Mouse (Mus musculus) embryonic facial prominence, embryonic 14.5 days (tissue): ENCODE data around the gene Gm20388. TPM values are rescaled to one million over a fixed set of nuclear protein-coding genes. Genes with fewer than 3 reads are reported as not detected.
A peak's percentile ranks its signal among the peaks of the same experiment; 100 is the strongest.

Source experiments
- ATAC-seq: fragments of 200-750 bp; cut with Nextera tagmentation; 2 replicates; pipeline ENCODE4 v1.8.0; 2017; ENCODE audit warnings: low read depth, moderate number of reproducible peaks, moderate TSS enrichment
- DNase-seq: peaks from one replicate; pipeline ENCODE4 v3.0.0-alpha.2; 2015; ENCODE audit warnings: low spot score
- H3K27ac ChIP-seq: fragments of 300-500 bp; sonication (generic); replicated peaks from 2 replicates; pipeline ENCODE4 v1.5.1; 2014; ENCODE audit warnings: low read depth, mild to moderate bottlenecking, low read length, moderate library complexity
- H3K27me3 ChIP-seq: fragments of 300-500 bp; sonication (generic); replicated peaks from 2 replicates; pipeline ENCODE4 v1.6.1; 2014; ENCODE audit warnings: low read length; ENCODE audit not compliant: control insufficient read depth, insufficient read depth
- H3K36me3 ChIP-seq: fragments of 300-500 bp; sonication (generic); 2 replicates; pipeline ENCODE4 v1.6.1; 2014; ENCODE audit warnings: low read length, mixed read lengths; ENCODE audit not compliant: control insufficient read depth, insufficient read depth
- H3K4me1 ChIP-seq: fragments of 300-500 bp; sonication (generic); 2 replicates; pipeline ENCODE4 v1.6.1; 2014; ENCODE audit warnings: antibody characterized with exemption, low read length; ENCODE audit not compliant: control insufficient read depth, insufficient read depth
- H3K4me2 ChIP-seq: fragments of 300-500 bp; sonication (generic); 2 replicates; pipeline ENCODE4 v1.6.1; 2014; ENCODE audit warnings: low read depth, mild to moderate bottlenecking, low read length, moderate library complexity, mixed read lengths
- H3K4me3 ChIP-seq: fragments of 300-500 bp; sonication (generic); 2 replicates; pipeline ENCODE4 v1.5.1; 2014; ENCODE audit warnings: low read depth, mild to moderate bottlenecking, low read length
- H3K9ac ChIP-seq: fragments of 300-500 bp; sonication (generic); 2 replicates; pipeline ENCODE4 v1.6.1; 2014; ENCODE audit warnings: low read depth, mild to moderate bottlenecking, low read length, moderate library complexity, mixed read lengths
- H3K9me3 ChIP-seq: fragments of 300-500 bp; sonication (generic); 2 replicates; pipeline ENCODE4 v1.6.1; 2016; ENCODE audit warnings: low read length; ENCODE audit not compliant: control insufficient read depth
- WGBS: fragments of 180-500 bp; shearing (Covaris S2); extraction: QIAGEN DNeasy Blood & Tissue Kit; methylation state at CpG from one replicate; pipeline ENCODE4 v1.1.7; 2014; 5-methylcytosine and 5-hydroxymethylcytosine counted together
- polyA plus RNA-seq: library from polyadenylated mRNA; unstranded; fragments of >200 nt; fragmentation: Nextera tagmentation; extraction: Ambion mirVana; gene quantifications from 2 replicates; pipeline ENCODE4 v1.2.1, GENCODE M21; 2014

Gene Gm20388
- polyA plus RNA-seq, 1 experiment from 2014 or later = not detected

DNA sequence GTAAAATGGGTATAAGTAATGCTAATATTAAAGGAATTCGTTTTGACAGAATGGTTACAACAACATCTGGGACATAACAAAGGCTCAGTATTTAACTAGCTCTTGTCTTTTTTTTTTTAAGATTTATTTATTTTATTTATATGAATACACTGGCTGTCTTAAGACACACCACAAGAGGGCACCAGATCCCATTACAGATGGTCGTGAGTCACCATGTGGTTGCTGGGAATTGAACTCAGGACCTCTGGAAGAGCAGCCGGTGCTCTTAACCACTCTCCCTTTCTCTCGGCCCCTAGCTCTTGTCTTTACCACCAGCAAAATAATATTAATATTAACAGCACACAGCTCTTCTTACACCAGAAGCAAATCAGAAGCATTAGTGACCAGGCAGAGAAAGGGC lies 3742.0 kb downstream of the Gm20388 start:
- ATAC-seq (no peak), DNase-seq (no peak)
- no peak overlapping the region for H3K4me3 ChIP-seq
- H3K9ac ChIP-seq = no peak overlapping the region
- peaks cover 17% of the 10 kb centered on the region; the same call in 1 of the 2 replicates for H3K36me3 ChIP-seq
- peaks cover 18% of the 10 kb centered on the region for H3K4me1 ChIP-seq
- H3K27me3 ChIP-seq = no peaks in the 10 kb centered on the region
- H3K4me2 ChIP-seq = no peak overlapping the region
- peak overlapping the region; percentile 94; the same call in 1 of the 2 replicates for H3K27ac ChIP-seq
- WGBS = 64% methylated on average over 4 of the region's 4 CpGs
- no peaks in the 10 kb centered on the region for H3K9me3 ChIP-seq

DNA sequence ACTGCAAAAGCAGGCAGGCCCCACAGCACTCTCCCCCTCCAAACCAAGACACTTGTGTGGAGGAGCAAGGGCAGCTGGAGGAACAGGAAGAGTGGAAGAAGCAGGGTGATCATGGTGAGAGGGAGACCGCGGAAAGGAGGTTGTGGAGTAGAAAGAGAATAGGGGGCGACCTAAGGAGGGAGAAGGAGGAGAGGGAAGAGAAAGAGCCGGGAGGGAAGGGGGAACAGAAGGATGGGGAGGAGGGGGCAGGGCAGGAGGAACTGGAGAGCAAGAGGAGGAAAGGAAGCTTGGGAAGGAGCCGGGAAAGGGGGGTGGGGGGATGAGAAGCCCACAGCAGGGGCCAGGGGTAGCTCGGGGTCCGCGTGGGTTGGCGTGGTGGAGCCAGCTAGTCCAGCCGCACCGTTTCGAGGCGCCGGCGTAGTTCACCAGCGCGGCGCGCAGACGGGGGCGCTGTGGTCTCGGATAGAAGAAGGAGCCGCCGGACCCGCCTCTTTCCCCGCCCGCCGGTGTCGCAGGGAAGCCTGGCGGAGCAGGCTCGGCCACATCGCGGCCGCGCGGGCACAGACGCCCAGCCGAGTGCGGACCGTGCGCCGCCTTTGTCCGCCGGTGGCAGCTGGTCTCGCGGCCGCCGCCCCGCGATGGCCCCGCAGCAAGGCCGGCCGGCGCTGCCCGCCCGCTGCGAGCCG lies 3742.8 kb downstream of the Gm20388 start, which contains the start of gene Rhou:
Gene Rhou, plus strand, starts transcription at position 622 of the 686 bp plus-strand sequence.
- 2% methylated on average over 4 of the region's 58 CpGs for WGBS
- H3K27ac ChIP-seq = peak within 1 kb of the TSS; percentile 94
- peak within 1 kb of the TSS; percentile 48 for H3K4me2 ChIP-seq
- peak; percentile 94 for ATAC-seq
- peaks cover 25% of the 10 kb centered on the region for H3K36me3 ChIP-seq
- H3K4me3 ChIP-seq = peak within 1 kb of the TSS; percentile 78
- peak within 1 kb of the TSS; percentile 85 for H3K9ac ChIP-seq
- peak; percentile 96 for DNase-seq
- no peaks in the 10 kb centered on the region for H3K27me3 ChIP-seq
- peaks cover 18% of the 10 kb centered on the region for H3K4me1 ChIP-seq
- H3K9me3 ChIP-seq = no peaks in the 10 kb centered on the region

DNA sequence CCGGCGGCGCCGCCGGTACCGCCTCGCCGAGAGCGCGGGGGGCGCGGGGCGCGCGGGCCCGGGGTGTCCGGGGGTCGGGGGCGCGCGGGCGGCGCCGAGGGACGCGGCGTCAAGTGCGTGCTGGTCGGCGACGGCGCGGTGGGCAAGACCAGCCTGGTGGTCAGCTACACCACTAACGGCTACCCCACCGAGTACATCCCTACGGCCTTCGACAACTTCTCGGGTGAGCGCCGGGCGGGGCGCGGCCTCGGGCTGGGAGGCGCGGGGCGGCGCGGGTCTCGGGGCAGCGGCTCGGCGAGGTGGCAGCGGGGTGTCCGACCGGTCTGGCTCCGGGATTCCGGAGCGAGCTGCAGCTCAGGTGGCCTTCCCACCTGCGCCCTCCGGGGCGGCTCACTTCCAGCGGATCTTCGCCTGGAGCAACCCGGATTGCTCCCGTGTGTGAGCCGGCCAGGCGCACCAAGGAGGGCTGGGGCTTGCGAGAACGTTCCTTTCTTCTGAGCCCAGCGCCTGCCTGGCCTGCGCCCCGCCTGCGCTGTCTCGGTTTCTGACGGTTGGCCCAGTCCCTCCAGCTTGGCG lies 3743.4 kb downstream of the Gm20388 start:
- Histone ChIP-seq H3K4me1 (peaks cover 18% of the 10 kb centered on the region), H3K9me3 (no peaks in the 10 kb centered on the region), H3K36me3 (peaks cover 31% of the 10 kb centered on the region), H3K9ac (peak overlapping the region; percentile 85), H3K4me3 (peak overlapping the region; percentile 78), H3K27ac (peak overlapping the region; percentile 94), H3K27me3 (no peaks in the 10 kb centered on the region), H3K4me2 (peak overlapping the region; percentile 48)
- under 1% methylated on average over 14 of the region's 77 CpGs for WGBS
- peak; percentile 81 for DNase-seq
- ATAC-seq = peak; percentile 65

DNA sequence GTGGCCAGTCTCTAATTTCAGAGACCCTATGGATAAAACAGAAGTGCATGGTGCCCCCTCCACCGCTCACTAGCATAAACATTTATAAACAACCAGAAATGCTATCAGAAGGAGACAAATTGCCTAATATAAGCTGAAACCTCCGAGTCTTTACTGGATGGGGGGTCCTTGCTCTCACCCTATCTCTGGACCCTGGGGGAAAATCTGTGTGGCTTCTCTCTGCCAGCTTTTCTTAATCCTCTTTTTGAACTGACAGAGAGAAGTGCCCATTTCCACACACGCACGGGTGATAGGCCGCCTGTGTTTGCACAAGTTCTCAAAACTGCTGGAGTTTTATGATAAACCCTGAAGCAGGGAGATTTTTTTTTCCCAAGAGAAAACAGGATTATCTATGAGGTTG lies 3744.1 kb downstream of the Gm20388 start:
- Histone ChIP-seq H3K4me3 (peak overlapping the region; percentile 78), H3K9me3 (no peaks in the 10 kb centered on the region), H3K4me1 (peaks cover 18% of the 10 kb centered on the region), H3K27ac (peak overlapping the region; percentile 94; the same call in 1 of the 2 replicates), H3K4me2 (peak overlapping the region; percentile 48), H3K36me3 (peaks cover 31% of the 10 kb centered on the region), H3K27me3 (no peaks in the 10 kb centered on the region), H3K9ac (peak overlapping the region; percentile 85)
- no peak for ATAC-seq
- no peak for DNase-seq
- WGBS = 14% methylated on average over 5 of the region's 5 CpGs

DNA sequence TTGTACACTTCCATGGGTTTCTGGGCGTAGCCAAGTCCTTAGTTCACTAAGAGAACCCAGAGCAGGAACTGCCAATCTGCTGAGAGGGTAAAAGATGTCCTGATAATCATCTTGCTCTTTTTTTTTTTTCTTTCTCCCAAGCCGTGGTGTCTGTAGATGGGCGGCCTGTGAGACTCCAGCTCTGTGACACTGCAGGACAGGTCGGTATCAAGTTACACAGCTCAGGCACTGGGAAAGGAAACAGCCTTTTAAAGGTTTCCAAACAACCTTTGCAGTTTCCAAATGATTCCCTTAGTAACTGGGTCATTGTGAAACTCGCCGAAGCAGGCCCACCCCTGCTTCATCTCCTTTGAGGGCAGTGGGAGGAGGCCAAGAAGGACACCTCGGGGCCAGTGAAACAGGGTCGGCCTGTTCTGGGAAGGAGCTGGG lies 3744.7 kb downstream of the Gm20388 start:
- peak overlapping the region; percentile 85 for H3K9ac ChIP-seq
- no peak for DNase-seq
- H3K9me3 ChIP-seq = no peaks in the 10 kb centered on the region
- ATAC-seq = no peak
- peak overlapping the region; percentile 78 for H3K4me3 ChIP-seq
- H3K27ac ChIP-seq = no peak overlapping the region
- WGBS = 12% methylated on average over 8 of the region's 8 CpGs
- H3K36me3 ChIP-seq = peaks cover 31% of the 10 kb centered on the region
- no peaks in the 10 kb centered on the region for H3K27me3 ChIP-seq
- peak overlapping the region; percentile 48 for H3K4me2 ChIP-seq
- peaks cover 18% of the 10 kb centered on the region for H3K4me1 ChIP-seq

DNA sequence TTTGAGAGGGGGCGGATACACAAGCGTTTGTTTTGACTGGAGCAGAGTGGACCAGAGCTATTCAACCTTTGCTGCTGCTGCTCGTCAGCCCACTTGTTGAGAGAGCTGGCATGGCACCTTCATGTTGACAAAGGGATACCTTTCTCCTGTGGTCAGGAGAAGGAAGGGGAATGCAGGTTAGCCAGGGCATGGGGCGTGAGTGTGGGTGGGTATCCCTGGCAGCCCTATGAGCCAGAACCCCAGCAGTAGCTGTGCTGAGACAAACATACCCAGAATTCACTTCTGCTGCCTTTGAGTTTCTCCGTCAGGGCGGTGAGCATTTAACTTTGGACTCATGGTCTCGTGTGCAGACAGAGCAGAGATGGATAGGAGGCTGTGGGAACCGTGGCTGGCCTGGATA lies 3747.2 kb downstream of the Gm20388 start:
- Histone ChIP-seq H3K4me2 (no peak overlapping the region), H3K9ac (no peak overlapping the region), H3K27me3 (no peaks in the 10 kb centered on the region), H3K36me3 (peaks cover 53% of the 10 kb centered on the region), H3K27ac (no peak overlapping the region), H3K9me3 (no peaks in the 10 kb centered on the region), H3K4me1 (peaks cover 15% of the 10 kb centered on the region), H3K4me3 (no peak overlapping the region)
- ATAC-seq = no peak
- 84% methylated on average over 8 of the region's 8 CpGs for WGBS
- DNase-seq = no peak

DNA sequence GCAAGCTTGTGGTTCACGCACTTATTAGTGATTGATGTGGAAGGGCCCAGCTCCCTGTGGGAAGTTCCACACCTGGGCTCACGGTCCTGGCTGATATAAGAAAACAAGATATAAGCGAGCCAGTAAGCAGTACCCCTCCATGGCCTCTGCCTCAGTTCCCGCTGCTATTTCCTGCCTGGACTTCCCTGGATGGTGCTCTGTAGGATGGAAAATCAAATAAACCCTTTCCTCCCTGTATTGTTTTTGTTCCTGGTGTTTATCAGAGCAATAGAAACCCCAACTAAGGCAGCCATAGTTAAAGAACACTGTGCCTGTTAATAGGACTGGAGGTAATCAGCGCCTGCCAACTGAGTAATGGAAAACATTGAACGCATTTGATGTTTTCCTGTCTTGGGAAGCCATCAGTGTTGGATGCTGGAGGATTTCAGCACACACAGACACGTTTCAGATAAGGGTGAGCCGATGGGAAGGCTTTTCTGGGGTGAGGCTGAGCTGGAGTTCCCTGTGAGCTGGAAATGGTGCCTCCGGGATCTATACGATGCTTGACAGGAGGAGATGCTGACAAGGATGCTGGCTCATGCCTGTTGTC lies 3748.9 kb downstream of the Gm20388 start:
- Histone ChIP-seq H3K4me1 (peaks cover 7% of the 10 kb centered on the region), H3K4me3 (no peak overlapping the region), H3K9ac (no peak overlapping the region), H3K9me3 (no peaks in the 10 kb centered on the region), H3K27me3 (no peaks in the 10 kb centered on the region), H3K36me3 (peaks cover 66% of the 10 kb centered on the region), H3K4me2 (no peak overlapping the region), H3K27ac (no peak overlapping the region)
- DNase-seq (no peak), ATAC-seq (no peak)
- 81% methylated on average over 10 of the region's 10 CpGs for WGBS

DNA sequence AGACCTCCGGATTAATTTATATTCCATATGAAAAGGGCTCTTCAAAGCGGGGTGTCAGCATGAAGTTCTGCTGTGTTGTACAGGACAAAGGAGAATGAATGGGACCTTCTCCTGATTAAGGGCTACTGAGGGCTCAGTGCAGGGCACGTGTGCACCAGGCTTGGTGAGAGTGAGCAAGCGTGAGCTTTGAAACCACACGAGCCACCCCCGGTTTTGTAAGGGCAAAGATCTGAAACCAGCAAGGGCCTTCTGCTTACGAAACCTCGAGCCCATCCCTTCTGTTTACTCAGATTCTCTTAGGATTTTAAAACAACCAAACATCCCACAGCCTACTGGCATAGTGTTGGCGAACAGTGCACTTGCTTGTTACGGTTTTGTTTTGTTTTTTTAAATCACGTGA lies 3750.9 kb downstream of the Gm20388 start:
- Histone ChIP-seq H3K27ac (no peak overlapping the region), H3K9ac (no peak overlapping the region), H3K27me3 (no peaks in the 10 kb centered on the region), H3K4me3 (no peak overlapping the region), H3K36me3 (peaks cover 60% of the 10 kb centered on the region), H3K9me3 (no peaks in the 10 kb centered on the region), H3K4me2 (no peak overlapping the region), H3K4me1 (no peaks in the 10 kb centered on the region)
- ATAC-seq (no peak), DNase-seq (no peak)
- WGBS = 89% methylated on average over 11 of the region's 11 CpGs
